16 mouse cellular contexts compared by ENCODE assay signal in the genomic region with DNA sequence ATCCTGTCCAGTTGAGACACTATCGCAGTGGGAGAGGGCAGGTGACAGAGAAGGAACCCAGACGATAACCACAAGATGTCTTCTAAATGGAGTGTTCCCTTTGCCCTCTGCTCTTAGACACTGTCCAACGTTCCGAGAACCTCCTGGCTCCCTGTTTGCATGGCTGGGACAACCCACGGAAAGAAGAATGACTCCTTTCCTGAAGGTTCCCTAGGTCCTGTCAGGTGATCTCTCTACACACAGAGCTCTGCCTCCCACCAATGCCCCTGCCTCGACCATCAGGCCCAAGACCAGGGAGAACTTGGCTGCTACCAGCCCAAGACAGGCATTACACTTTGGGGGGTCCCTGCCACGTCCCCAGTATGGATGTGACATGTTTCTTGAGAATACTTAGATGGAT.
"Had no signal": no experiment of that assay in that cellular context is flagged by ENCODE, and none has a peak within 500 bp of the region (broad histone marks: within the 10 kb centered on the region; RNA-seq: fewer than 3 reads in every experiment).

No protein-coding gene starts in this region.

- DNase-seq: kidney, adult 9 months; kidney, postnatal 14 days; kidney, postnatal 4 days; left cerebral cortex, postnatal 4 days; liver, embryonic 13.5 days; lung, adult 2 months; lung, postnatal 14 days; retina, postnatal 1 day; right cerebral cortex, postnatal 25 days; spleen, adult 18-20 months; thymus, postnatal 25 days had no signal

- H3K4me2 ChIP-seq: liver, embryonic 13.5 days; midbrain, embryonic 12.5 days; midbrain, embryonic 15.5 days; neural tube, embryonic 12.5 days; stomach, embryonic 15.5 days had no signal

- ATAC-seq: midbrain, embryonic 15.5 days had no signal

- H3K9ac ChIP-seq: liver, embryonic 13.5 days; midbrain, embryonic 12.5 days; midbrain, embryonic 15.5 days; neural tube, embryonic 12.5 days; stomach, embryonic 15.5 days had no signal

- H3K9me3 ChIP-seq: liver, embryonic 13.5 days; midbrain, embryonic 12.5 days; midbrain, embryonic 15.5 days; neural tube, embryonic 12.5 days; stomach, embryonic 15.5 days had no signal

- H3K27ac ChIP-seq: liver, embryonic 13.5 days; macrophage; midbrain, embryonic 12.5 days; midbrain, embryonic 15.5 days; neural tube, embryonic 12.5 days; stomach, embryonic 15.5 days had no signal

- H3K4me3 ChIP-seq: liver, embryonic 13.5 days; midbrain, embryonic 12.5 days; midbrain, embryonic 15.5 days; neural tube, embryonic 12.5 days; stomach, embryonic 15.5 days had no signal

- H3K36me3 ChIP-seq: liver, embryonic 13.5 days; midbrain, embryonic 12.5 days; midbrain, embryonic 15.5 days; neural tube, embryonic 12.5 days; stomach, embryonic 15.5 days had no signal

- H3K4me1 ChIP-seq: liver, embryonic 13.5 days had no signal

- H3K27me3 ChIP-seq: midbrain, embryonic 12.5 days; midbrain, embryonic 15.5 days; neural tube, embryonic 12.5 days; stomach, embryonic 15.5 days had no signal
